Mouse (Mus musculus) mouse embryonic stem cell (cell line): Measurements from ENCODE around the gene Adprm.
"Not testable (repeated sequence)": the region's sequence is repeated elsewhere in the genome, so short reads cannot be mapped to it uniquely, and the experiment has no call there.

ENCODE experiments used
- in situ Hi-C, 2 experiments: fragments of 300-500 bp; cut with MboI; formaldehyde crosslinking; loops; 1 replicate in 1 of 2; 3 replicates in 1 of 2; pipeline ENCODE4 v1.14.3; 2019 to 2020; ENCODE audit warnings: low sequenced_read_pairs in 2 of 2, low pct_unique_long_range_greater_than_20kb in 1 of 2, mixed read lengths in 1 of 2; ENCODE audit not compliant: unreplicated experiment in 1 of 2

Gene Adprm

GRCm38 (mm10) chr11:67052321-67052952 lies at the start of gene Adprm, which contains the start of gene Sco1:
TSS of gene Adprm (minus strand) at chr11:67052594.
TSS of gene Sco1 (plus strand) at chr11:67052670.
- in situ Hi-C loops: no loop called here

GRCm38 (mm10) chr11:67101713-67102112 lies 49.3 kb upstream of the Adprm start:
- in situ Hi-C loops: loop anchor here in 1 of 2 experiments (25.0 kb wide), 1 partner anchor 536 kb away; no protein-coding TSS in a partner anchor

- in situ Hi-C loops: loop anchor here in 1 of 2 experiments (25.0 kb wide), 1 partner anchor 537 kb away; no protein-coding TSS in a partner anchor
Observed at GRCm38 (mm10) chr11:67100169-67100568, 47.8 kb upstream of the Adprm start.

DNA sequence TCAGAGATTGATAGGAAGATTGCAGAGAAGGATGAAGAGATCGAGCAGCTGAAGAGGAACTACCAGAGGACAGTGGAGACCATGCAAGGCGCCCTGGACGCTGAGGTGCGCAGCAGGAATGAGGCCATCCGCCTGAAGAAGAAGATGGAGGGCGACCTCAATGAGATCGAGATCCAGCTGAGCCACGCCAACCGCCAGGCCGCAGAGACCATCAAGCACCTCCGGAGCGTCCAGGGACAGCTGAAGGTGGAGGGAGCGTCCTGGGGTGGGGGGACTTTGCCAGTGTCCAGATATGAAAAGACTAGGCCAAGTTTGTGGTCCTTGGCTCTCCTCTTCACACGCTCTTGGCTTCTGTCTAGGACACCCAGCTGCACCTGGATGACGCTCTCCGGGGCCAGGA lies 46.8 kb upstream of the Adprm start:
- in situ Hi-C loops: loop anchor here in 1 of 2 experiments (5.0 kb wide), 1 partner anchor 192 kb away; no protein-coding TSS in a partner anchor

DNA sequence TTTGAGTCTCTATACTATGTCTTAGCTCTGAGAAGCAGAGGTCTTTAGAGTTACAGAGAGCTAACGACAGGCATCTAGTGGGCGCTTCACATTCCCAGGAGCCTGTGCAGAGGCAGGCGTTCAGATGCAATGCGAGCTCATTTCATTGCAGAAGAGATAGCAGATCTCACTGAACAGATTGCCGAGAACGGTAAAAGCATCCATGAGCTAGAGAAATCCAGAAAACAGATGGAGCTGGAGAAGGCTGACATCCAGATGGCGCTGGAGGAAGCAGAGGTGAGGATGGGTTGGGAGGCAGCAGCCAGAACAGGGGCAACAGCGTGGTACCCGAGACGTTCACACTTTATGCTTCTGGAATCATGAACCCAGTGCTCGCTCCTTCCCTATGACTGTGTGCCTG lies 46.0 kb upstream of the Adprm start:
- in situ Hi-C loops: loop anchor here in 1 of 2 experiments (5.0 kb wide), 1 partner anchor 191 kb away; no protein-coding TSS in a partner anchor

GRCm38 (mm10) chr11:67097709-67098108 lies 45.3 kb upstream of the Adprm start:
- in situ Hi-C loops: loop anchor here in 1 of 2 experiments (5.0 kb wide), 1 partner anchor 190 kb away; no protein-coding TSS in a partner anchor

GRCm38 (mm10) chr11:67094470-67094869 lies 42.1 kb upstream of the Adprm start:
- in situ Hi-C loops: no loop called here

DNA sequence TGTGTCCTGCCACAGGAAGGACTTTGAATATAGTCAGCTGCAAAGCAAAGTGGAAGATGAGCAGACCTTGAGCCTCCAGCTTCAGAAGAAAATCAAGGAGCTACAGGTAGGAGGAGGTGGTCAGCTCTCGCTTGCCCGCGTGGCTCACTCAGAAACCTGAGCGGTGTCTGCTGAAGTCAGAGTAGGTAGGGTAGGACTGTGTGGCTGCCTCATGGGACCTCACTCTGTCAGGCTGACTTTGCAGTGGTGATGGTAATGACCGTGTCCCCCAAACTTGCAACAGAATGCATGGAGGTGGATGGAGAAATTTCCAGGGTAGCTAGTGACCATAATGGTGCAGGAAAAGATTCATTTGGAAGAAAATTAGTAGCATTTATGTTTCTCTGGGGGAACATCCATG lies 41.3 kb upstream of the Adprm start:
- in situ Hi-C loops: no loop called here

- in situ Hi-C loops: no loop called here
Observed at GRCm38 (mm10) chr11:67093201-67093600, 40.8 kb upstream of the Adprm start.

GRCm38 (mm10) chr11:67092354-67092753 lies 40.0 kb upstream of the Adprm start:
- in situ Hi-C loops: not testable (repeated sequence)

- in situ Hi-C loops: loop anchor here in 1 of 2 experiments (10.0 kb wide), 1 partner anchor 182 kb away; no protein-coding TSS in a partner anchor
Observed at GRCm38 (mm10) chr11:67087225-67087624, 34.8 kb upstream of the Adprm start.

DNA sequence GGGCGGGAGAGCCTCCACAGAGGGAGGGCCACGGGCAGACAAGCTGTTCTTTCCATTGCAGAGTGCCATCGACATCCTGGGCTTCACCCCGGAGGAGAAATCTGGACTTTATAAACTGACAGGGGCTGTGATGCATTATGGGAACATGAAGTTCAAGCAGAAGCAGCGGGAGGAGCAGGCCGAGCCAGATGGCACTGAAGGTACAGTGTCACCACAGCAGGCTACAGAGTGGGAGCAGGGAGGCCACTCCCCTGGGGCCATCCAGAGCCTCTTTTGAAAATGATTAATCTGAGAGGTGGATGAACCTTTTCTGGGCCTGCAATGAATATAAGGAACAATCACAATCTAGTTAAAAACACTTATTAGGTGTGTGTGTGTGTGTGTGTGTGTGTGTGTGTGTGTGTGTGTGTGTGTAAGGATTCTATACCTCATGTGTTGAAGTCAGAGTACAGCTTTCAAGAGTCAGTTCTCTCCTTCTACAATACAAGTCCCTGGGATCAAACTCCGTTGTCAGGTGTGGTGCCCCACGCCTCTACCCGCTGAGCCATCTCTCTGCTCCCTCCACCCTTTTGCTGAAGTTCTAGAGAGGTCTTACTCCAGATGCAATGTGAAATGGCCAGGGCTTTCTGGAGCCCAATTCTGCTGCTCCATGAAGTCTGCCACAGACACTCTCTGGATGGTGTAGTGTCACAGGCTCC lies 34.2 kb upstream of the Adprm start:
- in situ Hi-C loops: loop anchor here in 1 of 2 experiments (10.0 kb wide), 1 partner anchor 182 kb away; no protein-coding TSS in a partner anchor

- in situ Hi-C loops: loop anchor here in 1 of 2 experiments (10.0 kb wide), 1 partner anchor 181 kb away; no protein-coding TSS in a partner anchor
Observed at GRCm38 (mm10) chr11:67085489-67085888, 33.1 kb upstream of the Adprm start.

DNA sequence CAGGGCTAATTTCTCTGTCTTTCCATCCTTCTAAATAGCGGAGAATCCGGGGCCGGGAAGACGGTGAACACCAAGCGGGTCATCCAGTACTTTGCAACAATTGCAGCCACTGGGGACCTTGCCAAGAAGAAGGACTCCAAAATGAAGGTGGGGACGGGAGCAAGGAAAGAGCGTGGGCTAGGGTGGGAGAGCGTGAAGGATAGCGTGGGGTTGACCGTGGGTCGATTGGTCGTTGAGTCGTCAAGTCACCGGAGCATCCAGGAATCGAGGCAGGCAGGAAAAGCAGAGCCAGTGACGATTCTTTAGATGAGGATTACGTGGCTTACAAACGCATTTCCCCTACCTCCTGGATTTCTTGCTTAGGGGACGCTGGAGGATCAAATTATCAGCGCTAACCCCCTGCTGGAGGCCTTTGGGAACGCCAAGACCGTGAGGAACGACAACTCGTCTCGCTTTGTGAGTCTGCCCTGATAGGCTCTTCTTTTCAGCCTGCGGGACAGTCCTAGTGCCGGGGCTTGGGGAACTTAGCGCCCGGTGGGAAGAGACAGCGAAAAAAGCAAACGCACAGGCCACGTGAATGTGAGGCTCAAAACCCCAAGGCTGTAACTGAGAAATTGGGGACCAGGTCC lies 31.4 kb upstream of the Adprm start:
- in situ Hi-C loops: loop anchor here (5.0 to 10.0 kb wide), 2 partner anchors 57 to 179 kb away; partner anchors contain the start of gene Tmem220 (in 2 of the 2)

DNA sequence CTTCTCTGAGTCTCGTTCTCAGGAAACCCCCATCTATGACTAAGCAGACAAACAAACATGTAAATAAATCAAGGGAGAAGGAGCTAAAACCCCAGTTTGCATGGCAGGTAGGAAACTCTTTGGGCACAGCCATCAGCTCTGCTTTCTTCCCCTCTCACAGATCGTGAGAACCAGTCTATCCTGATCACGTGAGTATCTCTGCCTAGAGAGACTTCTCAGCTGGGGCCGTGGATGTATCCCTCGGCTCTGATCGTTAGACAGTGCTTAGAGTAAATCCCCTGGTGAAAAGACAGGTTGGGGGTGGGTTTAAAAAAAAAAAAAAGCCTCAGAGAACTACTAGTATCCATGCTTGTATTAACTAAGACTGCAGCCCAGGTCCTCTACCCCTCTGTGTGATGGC lies 30.8 kb upstream of the Adprm start:
- in situ Hi-C loops: loop anchor here (5.0 to 10.0 kb wide), 2 partner anchors 56 to 178 kb away; partner anchors contain the start of gene Tmem220 (in 2 of the 2)

DNA sequence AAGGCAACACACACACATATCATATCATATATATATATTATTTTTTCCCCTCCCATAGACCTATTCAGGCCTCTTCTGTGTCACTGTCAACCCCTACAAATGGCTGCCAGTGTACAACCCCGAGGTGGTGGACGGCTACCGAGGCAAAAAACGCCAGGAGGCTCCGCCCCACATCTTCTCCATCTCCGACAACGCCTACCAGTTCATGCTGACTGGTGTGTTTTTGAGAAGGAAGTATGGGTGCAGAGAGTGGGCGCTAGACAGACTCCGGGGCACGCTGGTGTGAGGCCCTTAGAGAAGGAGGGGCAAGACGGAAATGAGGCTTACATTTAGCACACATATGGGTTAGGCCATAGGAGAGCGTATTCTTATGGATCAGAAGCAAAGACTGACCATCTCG lies 30.4 kb upstream of the Adprm start:
- in situ Hi-C loops: loop anchor here (5.0 to 10.0 kb wide), 2 partner anchors 55 to 178 kb away; partner anchors contain the start of gene Tmem220 (in 2 of the 2)

DNA sequence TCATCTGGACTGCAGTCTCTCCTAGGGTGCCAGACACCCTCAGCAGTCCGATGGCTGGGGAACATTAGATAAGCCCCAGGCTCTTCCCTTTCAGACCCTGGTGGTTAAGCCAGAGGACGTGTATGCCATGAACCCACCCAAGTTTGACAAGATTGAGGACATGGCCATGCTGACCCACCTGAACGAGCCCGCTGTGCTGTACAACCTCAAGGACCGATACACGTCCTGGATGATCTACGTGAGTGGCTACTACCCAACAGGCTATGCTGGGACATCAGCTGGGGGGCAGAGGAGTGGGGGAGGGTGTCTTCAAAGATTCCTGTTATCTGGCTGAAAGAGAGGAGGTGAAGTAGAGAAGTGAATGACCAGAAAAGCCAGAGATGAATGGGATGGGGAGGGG lies 29.8 kb upstream of the Adprm start:
- in situ Hi-C loops: loop anchor here (5.0 to 10.0 kb wide), 2 partner anchors 55 to 177 kb away; partner anchors contain the start of gene Tmem220 (in 2 of the 2)

DNA sequence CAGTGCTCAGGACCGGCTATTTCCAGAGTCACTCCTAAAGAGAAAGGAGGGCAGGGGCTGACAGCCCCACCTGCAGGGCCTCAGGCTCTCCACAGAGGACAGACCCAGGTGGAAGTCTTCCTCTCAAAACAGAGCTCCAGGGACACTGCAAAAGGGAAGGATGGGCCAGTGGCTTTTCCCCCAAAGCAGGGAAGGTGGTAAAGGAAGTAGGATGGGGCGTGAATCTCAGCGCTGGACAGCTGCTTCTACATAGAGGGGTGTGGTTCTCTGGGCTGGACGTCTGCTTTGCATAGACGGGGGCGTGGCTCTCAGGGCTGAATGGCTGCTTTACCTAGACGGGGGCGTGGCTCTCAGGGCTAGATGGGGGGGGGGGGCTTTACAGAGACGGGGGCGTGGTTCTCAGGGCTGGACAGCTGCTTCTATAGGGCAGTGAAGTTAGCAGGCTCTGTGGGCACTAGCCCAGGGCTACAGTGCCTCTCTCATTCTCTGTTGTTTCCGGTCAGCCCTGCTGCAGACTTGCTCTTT lies 28.8 kb upstream of the Adprm start:
- in situ Hi-C loops: loop anchor here (5.0 to 10.0 kb wide), 2 partner anchors 54 to 176 kb away; partner anchors contain the start of gene Tmem220 (in 2 of the 2)
